Mouse (Mus musculus): ENCODE measurements around the gene Dennd1a.

GRCm38 (mm10) chr2:38039621-38040020, 247.6 kb downstream of the Dennd1a start:
- no peak for TF ChIP-seq CTCF (IDR thresholded peaks at IDR 0.05; ENCODE audit: control insufficient read depth, insufficient read depth, insufficient read length)
- TF ChIP-seq MYOG (IDR thresholded peaks at IDR 0.05; ENCODE audit: control insufficient read depth, extremely low read depth, insufficient read length) = no peak
- TF ChIP-seq CEBPB (IDR thresholded peaks at IDR 0.05; ENCODE audit: low read depth) = no peak

All from C2C12 (cell line).